Mouse (Mus musculus) heart, postnatal 36 days (tissue): ENCODE data around the gene Tspan7. TPM values are rescaled to one million over a fixed set of nuclear protein-coding genes. Genes with fewer than 3 reads are reported as not detected.

Experiments used
- DNase-seq, 2 experiments: peaks; one replicate each; pipeline ENCODE4 v3.0.0; 2021 to 2022
- intact Hi-C: fragments of 180-260 bp; cut with DNase I; formaldehyde crosslinking; loops from one replicate; pipeline ENCODE4 v1.15.1; 2025
- total RNA-seq, 2 experiments: library from RNA; stranded (reverse); gene quantifications; 2 replicates each; pipeline ENCODE4 v1.2.3; 2021

Tspan7 gene
- total RNA-seq, 2 experiments from 2014 or later = 110 to 133 TPM

GRCm38 (mm10) chrX:10539482-10540166 is 54.7 kb downstream of the Tspan7 start:
- intact Hi-C loops = no loop called here

GRCm38 (mm10) chrX:10546840-10547239 is 61.9 kb downstream of the Tspan7 start:
- intact Hi-C loops = no loop called here
- no peak for DNase-seq

More at GRCm38 (mm10) chrX:10539482-10540166, 54.7 kb downstream of the Tspan7 start:
- DNase-seq = no peak

GRCm38 (mm10) chrX:10549708-10550107 is 64.8 kb downstream of the Tspan7 start:
- intact Hi-C loops = no loop called here
- DNase-seq = no peak

- no peak for DNase-seq
- intact Hi-C loops = no loop called here
Measured at GRCm38 (mm10) chrX:10556899-10557298, 71.9 kb downstream of the Tspan7 start.

DNA sequence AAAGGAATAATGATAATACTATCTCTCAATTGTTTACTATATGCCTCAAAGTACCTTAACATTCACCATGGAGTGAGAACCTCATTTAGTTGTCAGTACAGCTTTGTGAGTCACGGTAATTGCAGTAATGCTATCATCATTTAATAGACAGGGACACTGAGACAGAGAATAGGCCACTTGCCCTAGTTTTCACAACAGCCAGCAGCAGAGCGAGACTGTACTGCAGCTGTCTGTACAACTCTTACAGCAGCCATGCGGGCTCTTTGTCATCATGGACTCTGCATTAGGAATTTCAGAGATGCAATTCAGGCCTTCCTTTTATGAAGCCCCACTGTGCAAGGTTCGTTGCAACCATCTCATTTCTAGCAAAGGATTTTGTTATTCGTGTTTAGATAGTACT is 72.6 kb downstream of the Tspan7 start:
- no peak for DNase-seq
- intact Hi-C loops = no loop called here

DNA sequence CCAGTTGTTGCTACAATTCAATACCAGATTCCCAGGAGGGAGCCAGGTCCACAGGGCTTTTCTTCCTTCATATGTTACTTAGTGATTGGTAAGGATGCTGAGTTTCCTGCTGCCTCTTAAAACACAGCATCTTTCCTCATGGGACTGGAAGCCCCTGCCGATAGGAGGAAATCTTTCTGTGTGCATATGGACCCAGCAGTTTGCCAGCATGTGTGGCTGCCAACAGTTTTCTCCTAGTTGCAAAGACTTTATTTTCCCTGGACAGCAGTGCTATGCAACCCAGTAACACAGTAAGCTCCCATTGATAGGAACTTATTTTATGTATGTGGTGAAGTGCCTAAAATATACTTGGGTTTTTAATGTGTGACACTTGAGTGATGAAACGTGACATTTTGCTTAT is 73.7 kb downstream of the Tspan7 start:
- intact Hi-C loops = no loop called here
- DNase-seq = no peak

DNA sequence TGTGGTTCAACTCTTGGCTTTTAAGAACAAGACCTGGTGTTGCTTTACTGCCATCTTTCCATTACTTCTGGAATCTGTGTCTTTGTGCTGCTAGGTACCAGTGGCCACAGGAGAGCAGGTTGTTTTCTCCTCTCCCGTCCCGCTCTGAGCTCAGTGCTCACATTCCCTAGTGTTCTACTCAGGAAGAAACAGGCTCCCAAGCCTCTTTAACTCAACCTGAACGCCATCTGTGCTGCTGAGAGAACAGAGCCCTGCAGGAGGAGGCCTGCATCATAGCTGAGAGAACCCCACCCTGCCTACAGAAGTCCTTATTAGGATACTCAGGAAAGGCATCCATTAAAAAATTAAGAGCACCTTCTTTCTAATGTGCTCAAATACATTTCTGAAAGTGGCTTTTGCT is 80.9 kb downstream of the Tspan7 start:
- intact Hi-C loops = no loop called here
- DNase-seq = no peak

DNA sequence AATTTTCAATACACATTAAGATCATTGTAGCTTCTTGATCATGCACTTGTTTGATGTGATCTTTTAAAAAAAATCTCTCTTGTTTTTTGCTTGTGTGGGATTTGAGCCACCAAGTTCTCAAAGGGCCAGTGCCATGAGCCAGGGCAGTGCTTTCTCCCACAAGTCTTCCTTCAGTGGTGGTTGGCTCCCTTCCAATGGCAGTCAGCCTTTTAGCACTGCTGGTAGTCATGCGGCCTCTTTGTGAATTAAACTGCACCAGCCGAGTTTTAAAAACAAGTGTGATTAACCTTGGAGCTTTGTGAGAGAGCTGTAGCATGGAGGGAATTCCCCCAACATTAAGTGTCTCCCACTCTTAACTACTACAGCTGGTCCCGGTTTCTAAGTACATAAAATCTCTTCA is 89.6 kb downstream of the Tspan7 start:
- DNase-seq = peak; percentile 12 to 21
- intact Hi-C loops = no loop called here

- intact Hi-C loops = loop anchor here (5.0 kb wide), 2 partner anchors 88 to 343 kb away; partner anchors contain the start of gene Tspan7
- DNase-seq = peak in 1 of 2 experiments; percentile 9
Measured at GRCm38 (mm10) chrX:10575406-10575805, 90.4 kb downstream of the Tspan7 start.

- intact Hi-C loops = loop anchor here (5.0 kb wide), 2 partner anchors 89 to 344 kb away; partner anchors contain the start of gene Tspan7
- DNase-seq = no peak
Measured at GRCm38 (mm10) chrX:10576349-10576748, 91.4 kb downstream of the Tspan7 start.

GRCm38 (mm10) chrX:10577356-10577755 is 92.4 kb downstream of the Tspan7 start:
- DNase-seq = no peak
- intact Hi-C loops = loop anchor here (5.0 kb wide), 2 partner anchors 90 to 345 kb away; partner anchors contain the start of gene Tspan7

DNA sequence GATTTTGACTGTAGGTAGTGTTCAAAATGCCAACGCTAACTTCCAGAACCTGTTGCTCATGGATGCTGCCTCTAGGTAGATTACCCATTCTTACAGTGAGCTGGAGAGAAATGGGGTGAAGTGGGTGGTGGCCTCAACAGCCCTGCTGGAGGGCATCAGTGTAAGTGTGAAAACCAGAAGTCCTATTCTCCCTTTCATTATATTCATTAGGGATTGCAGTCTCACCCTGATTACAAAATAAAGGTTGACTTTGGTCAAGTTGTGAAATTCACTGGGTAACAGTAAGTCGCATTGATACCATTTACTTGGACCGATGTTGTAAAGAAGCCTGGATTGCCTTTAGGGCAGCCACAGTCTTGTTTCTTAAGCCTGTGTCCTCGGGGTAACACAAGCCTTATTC is 97.8 kb downstream of the Tspan7 start:
- intact Hi-C loops = no loop called here
- DNase-seq = no peak

GRCm38 (mm10) chrX:10592244-10592643 is 107.3 kb downstream of the Tspan7 start:
- intact Hi-C loops = no loop called here
- peak; percentile 11 to 19 for DNase-seq

DNA sequence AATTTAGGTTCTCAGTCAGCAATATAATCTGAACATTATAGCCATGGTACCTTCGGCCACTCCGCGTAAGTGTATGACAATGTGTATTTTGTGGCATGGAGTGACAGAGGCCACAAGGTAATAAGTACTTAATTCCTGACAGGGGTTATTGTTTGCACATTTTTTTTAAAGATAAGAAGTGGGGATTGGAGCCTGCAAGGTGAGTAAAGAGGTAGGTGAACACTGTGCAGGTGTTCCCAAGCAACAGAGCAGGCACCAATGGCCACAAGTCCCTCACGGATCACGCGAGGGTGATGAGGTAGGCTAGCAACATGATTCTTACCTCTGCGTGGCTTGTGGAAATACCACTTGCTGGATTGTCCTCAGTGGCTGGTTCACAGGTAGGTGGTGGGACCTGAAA is 108.6 kb downstream of the Tspan7 start:
- DNase-seq = no peak
- intact Hi-C loops = no loop called here

GRCm38 (mm10) chrX:10617119-10617518 is 132.2 kb downstream of the Tspan7 start:
- peak in 1 of 2 experiments; percentile 2 for DNase-seq
- intact Hi-C loops = no loop called here

DNA sequence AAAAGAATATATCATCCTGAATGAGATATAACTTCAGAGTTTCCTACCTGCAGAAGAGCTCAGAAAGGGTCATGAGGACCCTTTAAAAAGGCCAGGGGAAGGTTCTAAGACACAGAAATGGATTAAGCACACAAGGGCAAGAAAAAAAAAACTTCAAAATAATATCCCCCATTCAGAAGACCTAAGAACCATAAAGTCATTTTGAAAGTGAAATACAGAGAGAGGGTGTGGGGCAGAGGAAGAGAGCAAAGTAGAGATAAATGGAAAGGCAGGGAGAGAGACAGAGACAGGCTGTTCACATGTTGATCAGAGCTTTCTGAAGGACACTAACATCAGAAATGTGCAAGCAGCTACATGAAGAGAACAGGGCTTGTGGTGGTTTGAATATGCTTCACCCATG is 156.1 kb downstream of the Tspan7 start:
- intact Hi-C loops = no loop called here
- DNase-seq = no peak

Other genes with a start within 250 kb of the Tspan7 start
- gene Otc, start 232.9 kb upstream of the Tspan7 start, total RNA-seq = not detected
- 100 to 1,000 TPM; 131 to 139 TPM for gene Mid1ip1, start 229.9 kb downstream of the Tspan7 start, total RNA-seq